Mouse (Mus musculus) ES-CJ7 (cell line): ENCODE data around the gene Dcaf5.

Experiments
- DNase-seq: peaks from one replicate; pipeline ENCODE4 v3.0.0; 2011; ENCODE audit warnings: low read depth, low spot score

Dcaf5 gene

GRCm38 (mm10) chr12:80407824-80408223 is 28.6 kb downstream of the Dcaf5 start:
- peak; percentile 88 for DNase-seq

GRCm38 (mm10) chr12:80406650-80407049 is 29.8 kb downstream of the Dcaf5 start:
- peak; percentile 75 for DNase-seq

DNA sequence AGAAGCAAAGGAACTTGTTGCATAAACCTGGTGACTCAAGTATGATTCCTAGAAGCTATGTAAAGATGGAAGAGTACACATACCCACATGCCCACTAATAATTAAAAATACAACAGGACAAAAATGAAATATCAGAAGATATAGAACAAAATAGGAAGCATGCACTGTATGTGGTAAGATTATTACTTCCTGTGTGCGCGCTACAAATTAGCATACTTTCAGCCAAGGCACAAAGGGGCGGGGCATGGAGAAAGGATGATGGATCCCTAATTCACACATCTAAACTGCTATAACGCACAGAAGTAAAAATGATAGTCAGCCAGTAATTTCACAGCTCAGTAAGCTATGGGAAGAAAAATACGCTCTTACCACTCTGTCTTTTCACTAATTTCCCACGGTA is 32.3 kb downstream of the Dcaf5 start:
- DNase-seq: no peak

DNA sequence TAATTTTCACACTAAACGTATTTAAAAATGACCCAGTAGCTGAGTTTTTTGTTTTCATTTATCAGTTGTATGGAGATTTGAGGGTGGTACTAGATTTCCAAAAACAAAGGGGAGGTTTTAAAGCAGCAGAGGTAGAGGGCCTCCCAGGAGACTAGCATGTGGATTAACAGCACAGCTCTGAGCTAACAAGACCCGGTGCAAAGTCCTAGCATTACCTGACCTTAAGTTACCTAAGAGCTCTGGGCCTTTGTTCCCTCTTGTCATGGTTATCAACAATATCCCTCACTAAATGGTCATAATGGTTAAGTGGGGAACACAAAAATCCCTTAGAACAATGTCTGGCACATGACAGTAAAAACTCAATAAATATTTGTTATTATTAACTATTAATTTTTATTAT is 37.3 kb downstream of the Dcaf5 start:
- no peak for DNase-seq

GRCm38 (mm10) chr12:80396397-80396796 is 40.0 kb downstream of the Dcaf5 start:
- DNase-seq: no peak

DNA sequence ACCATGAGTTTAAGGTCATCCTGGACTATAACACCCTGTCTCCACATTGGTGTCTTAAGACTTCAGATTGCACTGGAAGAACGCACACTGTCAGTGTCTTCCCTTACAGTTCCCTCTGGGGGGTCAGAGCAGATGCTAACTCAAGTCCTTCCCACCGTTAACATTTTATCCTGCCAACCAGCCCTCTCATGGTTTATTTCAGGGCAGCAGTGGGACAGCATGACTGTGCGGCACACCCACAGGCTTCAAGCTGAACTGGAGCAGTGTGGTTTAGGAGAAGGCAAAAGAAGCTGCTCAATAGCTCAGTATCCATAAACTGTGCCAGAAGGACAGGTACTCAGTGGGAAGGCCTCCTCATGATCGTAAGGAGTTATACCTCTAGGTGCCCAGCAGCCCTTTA is 41.1 kb downstream of the Dcaf5 start:
- DNase-seq: no peak

- DNase-seq: no peak
Observed at GRCm38 (mm10) chr12:80394045-80394444, 42.4 kb downstream of the Dcaf5 start.

DNA sequence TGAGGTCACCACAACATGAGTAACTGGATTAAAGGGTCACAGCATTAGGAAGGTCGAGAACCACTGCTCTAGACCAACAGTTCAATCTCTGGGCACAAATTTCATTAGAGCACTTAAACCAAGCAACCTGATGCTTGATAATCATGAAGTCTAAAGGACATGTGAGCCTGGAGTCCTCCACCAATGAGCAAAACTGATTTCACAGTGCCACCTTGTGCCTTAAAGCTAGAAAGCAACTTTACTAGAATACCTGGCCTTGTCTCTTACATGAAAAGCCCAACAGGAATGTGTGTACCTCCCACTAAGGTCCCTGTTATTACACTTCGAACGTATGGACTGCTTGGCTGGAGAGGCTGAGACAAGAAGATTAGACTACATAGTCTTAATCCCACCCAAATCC is 47.0 kb downstream of the Dcaf5 start:
- DNase-seq: peak; percentile 63

GRCm38 (mm10) chr12:80387326-80387725 is 49.1 kb downstream of the Dcaf5 start:
- DNase-seq: no peak

DNA sequence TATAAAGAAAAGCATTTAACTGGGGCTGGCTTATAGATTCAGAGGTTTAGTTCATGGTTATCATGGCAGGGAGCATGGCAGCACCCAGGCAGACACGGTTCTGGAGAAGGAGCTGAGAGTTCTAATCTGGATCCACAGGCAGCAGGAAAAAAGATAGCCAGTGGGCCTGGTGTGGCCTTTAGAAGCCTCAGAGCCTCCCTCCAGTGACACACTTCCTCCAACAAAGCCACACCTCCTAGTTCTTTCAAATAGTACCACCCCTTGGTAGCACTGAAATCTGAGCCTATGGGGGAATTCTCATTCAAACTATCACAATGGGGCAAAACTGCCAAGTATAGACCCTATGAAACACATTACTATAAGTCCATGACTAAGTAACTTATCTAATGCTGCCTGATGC is 51.0 kb downstream of the Dcaf5 start:
- no peak for DNase-seq

GRCm38 (mm10) chr12:80383478-80383877 is 52.9 kb downstream of the Dcaf5 start:
- DNase-seq: no peak

GRCm38 (mm10) chr12:80382794-80383193 is 53.6 kb downstream of the Dcaf5 start:
- no peak for DNase-seq

- peak; percentile 4 for DNase-seq
Observed at GRCm38 (mm10) chr12:80379831-80380457, 56.5 kb downstream of the Dcaf5 start.

GRCm38 (mm10) chr12:80379393-80379792 is 57.0 kb downstream of the Dcaf5 start:
- no peak for DNase-seq

DNA sequence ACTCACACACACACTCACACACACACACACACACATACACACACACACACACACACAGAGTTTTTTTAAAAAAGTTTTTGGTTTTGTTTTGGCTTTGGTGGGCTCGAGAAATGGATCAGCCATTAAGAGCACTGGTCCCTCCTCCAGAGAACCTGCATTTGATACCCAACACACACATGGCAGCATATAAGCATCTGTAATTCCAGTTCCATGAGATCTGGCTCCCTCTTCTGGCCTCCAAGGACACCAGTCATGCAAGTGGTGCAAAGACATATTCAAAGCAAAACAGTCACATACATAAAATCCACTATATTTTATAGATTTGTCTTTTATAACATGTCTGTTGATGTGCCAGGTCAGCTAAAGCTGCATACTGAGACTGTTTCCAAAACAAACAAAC is 58.8 kb downstream of the Dcaf5 start:
- DNase-seq: peak; percentile 66

DNA sequence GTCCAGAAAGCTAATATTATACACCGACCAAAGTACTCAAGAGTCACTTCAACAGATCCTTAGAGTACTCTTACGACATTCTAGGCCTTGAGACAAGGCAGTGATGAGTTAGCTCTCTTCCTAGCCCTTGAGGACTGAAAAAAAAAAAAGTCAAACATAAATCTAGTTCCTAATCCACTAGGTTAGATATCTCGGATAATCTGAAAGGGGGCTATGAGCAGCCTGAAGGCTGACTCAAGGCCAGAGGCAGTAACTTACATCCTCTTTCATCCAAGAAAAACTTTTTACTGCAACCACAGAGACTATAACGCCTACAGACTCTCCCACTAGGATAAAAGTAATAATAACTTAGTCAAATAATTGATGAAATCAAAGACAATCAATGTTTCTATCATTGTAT is 60.7 kb downstream of the Dcaf5 start:
- no peak for DNase-seq

GRCm38 (mm10) chr12:80374736-80375135 is 61.7 kb downstream of the Dcaf5 start:
- DNase-seq: no peak

DNA sequence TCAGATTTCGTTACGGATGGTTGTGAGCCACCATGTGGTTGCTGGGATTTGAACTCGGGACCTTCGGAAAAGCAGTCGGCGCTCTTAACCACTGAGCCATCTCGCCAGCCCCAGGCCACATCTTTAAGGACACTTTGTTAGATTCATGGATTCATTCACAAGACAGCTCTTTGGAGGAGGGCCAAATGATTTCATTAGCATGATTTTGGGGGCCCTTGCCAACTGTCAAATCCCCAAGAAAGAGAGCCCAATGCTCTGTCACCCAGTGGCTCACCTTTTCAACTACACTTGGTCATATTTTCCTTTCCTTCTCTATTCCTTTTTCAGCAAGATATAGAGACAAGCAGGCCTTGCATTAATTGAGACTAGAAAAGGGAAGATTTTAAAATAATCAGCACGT is 63.5 kb downstream of the Dcaf5 start:
- DNase-seq: no peak

- DNase-seq: peak; percentile 23
Observed at GRCm38 (mm10) chr12:80367227-80367626, 69.2 kb downstream of the Dcaf5 start.

- DNase-seq: no peak
Observed at GRCm38 (mm10) chr12:80366004-80366480, 70.4 kb downstream of the Dcaf5 start.

DNA sequence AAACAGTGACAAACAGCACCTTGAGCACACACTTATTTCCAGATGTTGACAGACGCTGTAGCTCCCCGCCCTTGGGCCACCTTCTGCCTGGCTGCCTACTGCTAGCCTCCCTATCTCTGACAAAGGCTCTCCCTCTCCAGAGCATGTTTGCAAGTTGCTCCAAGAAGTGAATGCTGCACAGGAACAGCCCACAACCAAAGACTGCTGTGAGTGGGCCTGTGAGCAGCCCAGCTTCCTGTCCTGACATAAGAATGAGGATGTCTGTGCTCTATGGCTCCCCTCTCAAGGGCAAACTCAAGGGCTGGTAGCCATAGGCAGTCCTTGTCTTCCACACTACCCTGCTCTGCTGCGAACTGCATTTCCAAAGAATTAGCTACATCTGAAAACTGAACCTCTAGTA is 71.1 kb downstream of the Dcaf5 start:
- no peak for DNase-seq

GRCm38 (mm10) chr12:80361655-80362054 is 74.7 kb downstream of the Dcaf5 start:
- no peak for DNase-seq

DNA sequence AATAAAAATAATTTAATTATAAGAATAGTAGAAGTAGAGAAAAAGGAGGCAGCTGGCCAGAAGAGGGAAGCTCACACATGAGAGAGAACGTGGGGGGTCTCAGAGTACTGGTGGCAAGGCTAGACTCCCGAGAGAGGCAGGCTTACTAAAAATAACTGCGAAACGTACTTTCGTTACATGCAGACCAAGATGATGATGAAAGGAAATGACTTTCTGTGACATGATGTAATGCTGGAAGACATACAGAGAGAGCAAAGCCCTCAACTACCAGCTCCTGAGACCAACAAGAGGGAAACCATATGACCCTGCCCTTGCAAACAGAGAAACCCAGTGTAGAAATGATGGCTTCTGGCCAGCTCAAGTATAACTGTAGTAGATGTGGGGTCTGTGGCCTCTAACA is 76.1 kb downstream of the Dcaf5 start:
- no peak for DNase-seq

GRCm38 (mm10) chr12:80344777-80345231 is 91.6 kb downstream of the Dcaf5 start:
- no peak for DNase-seq
